Mouse (Mus musculus) stomach, postnatal 0 days (tissue): ENCODE results near the gene Gabrb3. TPM values are rescaled to one million over a fixed set of nuclear protein-coding genes. Genes with fewer than 3 reads are reported as not detected.
"Not testable (repeated sequence)": the region's sequence is repeated elsewhere in the genome, so short reads cannot be mapped to it uniquely, and the experiment has no call there.

Source experiments
- ATAC-seq: fragments of 200-750 bp; cut with Nextera tagmentation; 2 replicates; pipeline ENCODE4 v1.8.0; 2017; ENCODE audit not compliant: low FRiP score, low TSS enrichment
- DNase-seq: peaks from one replicate; pipeline ENCODE4 v3.0.0-alpha.2; 2016; ENCODE audit warnings: low spot score
- H3K27ac ChIP-seq: fragments of 300-500 bp; sonication (generic); replicated peaks from 2 replicates; pipeline ENCODE4 v1.5.1; 2014; ENCODE audit warnings: mild to moderate bottlenecking, control low read depth
- H3K27me3 ChIP-seq: fragments of 300-500 bp; sonication (generic); 2 replicates; pipeline ENCODE4 v1.6.1; 2014; ENCODE audit warnings: low read length; ENCODE audit not compliant: control insufficient read depth, insufficient read depth
- H3K36me3 ChIP-seq: fragments of 300-500 bp; sonication (generic); 2 replicates; pipeline ENCODE4 v1.6.1; 2014; ENCODE audit warnings: low read length, mixed read lengths; ENCODE audit not compliant: control insufficient read depth, insufficient read depth
- H3K4me1 ChIP-seq: fragments of 300-500 bp; sonication (generic); replicated peaks from 2 replicates; pipeline ENCODE4 v1.6.1; 2014; ENCODE audit warnings: antibody characterized with exemption; ENCODE audit not compliant: control insufficient read depth, insufficient read depth
- H3K4me2 ChIP-seq: fragments of 300-500 bp; sonication (generic); replicated peaks from 2 replicates; pipeline ENCODE4 v1.6.1; 2014; ENCODE audit warnings: low read depth, mild to moderate bottlenecking, control low read depth, moderate library complexity
- H3K4me3 ChIP-seq: fragments of 300-500 bp; sonication (generic); 2 replicates; pipeline ENCODE4 v1.5.1; 2014; ENCODE audit warnings: low read depth, low read length, control low read depth
- H3K9ac ChIP-seq: fragments of 300-500 bp; sonication (generic); 2 replicates; pipeline ENCODE4 v1.6.1; 2014; ENCODE audit warnings: mild to moderate bottlenecking, low read length, control low read depth, mixed read lengths
- H3K9me3 ChIP-seq: fragments of 300-500 bp; sonication (generic); 2 replicates; pipeline ENCODE4 v1.6.1; 2016; ENCODE audit warnings: low read length; ENCODE audit not compliant: control insufficient read depth
- CTCF ChIP-seq: IDR thresholded peaks from 2 replicates; pipeline ENCODE4 v1.5.1; 2016; ENCODE audit warnings: antibody characterized with exemption, low read depth, mild to moderate bottlenecking, moderate library complexity
- EP300 ChIP-seq: optimal IDR thresholded peaks from 2 replicates; pipeline ENCODE3; 2016; ENCODE audit warnings: antibody characterized with exemption
- WGBS: fragments of 180-500 bp; shearing (Covaris S2); extraction: QIAGEN DNeasy Blood & Tissue Kit; methylation state at CpG from one replicate; pipeline ENCODE4 v1.1.7; 2014; 5-methylcytosine and 5-hydroxymethylcytosine counted together
- polyA plus RNA-seq: library from polyadenylated mRNA; unstranded; fragments of >200 nt; fragmentation: Nextera tagmentation; extraction: Ambion mirVana; gene quantifications from 2 replicates; pipeline ENCODE4 v1.2.1, GENCODE M21; 2015

The Gabrb3 gene
- polyA plus RNA-seq, 1 experiment from 2014 or later: 0.80 TPM

GRCm38 (mm10) chr7:57746836-57747235 is 327.3 kb downstream of the Gabrb3 start:
- no peak overlapping the region for H3K9ac ChIP-seq
- ATAC-seq: no peak
- no peak for DNase-seq
- H3K9me3 ChIP-seq: no peaks in the 10 kb centered on the region
- TF ChIP-seq EP300 (no peak), CTCF (no peak)
- H3K27ac ChIP-seq: no peak overlapping the region
- H3K4me2 ChIP-seq: no peak overlapping the region
- 67% methylated on average over 2 of the region's 2 CpGs for WGBS
- no peaks in the 10 kb centered on the region for H3K4me1 ChIP-seq
- H3K36me3 ChIP-seq: no peaks in the 10 kb centered on the region
- no peak overlapping the region for H3K4me3 ChIP-seq
- H3K27me3 ChIP-seq: no peaks in the 10 kb centered on the region

GRCm38 (mm10) chr7:57760466-57760865 is 341.0 kb downstream of the Gabrb3 start:
- H3K9ac ChIP-seq: no peak overlapping the region
- no peak overlapping the region for H3K4me2 ChIP-seq
- 84% methylated on average over 5 of the region's 5 CpGs for WGBS
- H3K4me3 ChIP-seq: no peak overlapping the region
- no peak for TF ChIP-seq EP300
- no peak for TF ChIP-seq CTCF
- ATAC-seq (no peak), DNase-seq (no peak)
- H3K36me3 ChIP-seq: no peaks in the 10 kb centered on the region
- no peak overlapping the region for H3K27ac ChIP-seq
- H3K4me1 ChIP-seq: no peaks in the 10 kb centered on the region
- no peaks in the 10 kb centered on the region for H3K27me3 ChIP-seq
- no peaks in the 10 kb centered on the region for H3K9me3 ChIP-seq

GRCm38 (mm10) chr7:57778754-57779153 is 359.3 kb downstream of the Gabrb3 start:
- 59% methylated on average over 5 of the region's 5 CpGs for WGBS
- Histone ChIP-seq H3K4me2 (no peak overlapping the region), H3K36me3 (no peaks in the 10 kb centered on the region), H3K27me3 (no peaks in the 10 kb centered on the region), H3K27ac (no peak overlapping the region), H3K4me3 (no peak overlapping the region), H3K4me1 (no peaks in the 10 kb centered on the region), H3K9me3 (no peaks in the 10 kb centered on the region), H3K9ac (no peak overlapping the region)
- no peak for TF ChIP-seq EP300
- TF ChIP-seq CTCF: no peak
- ATAC-seq: no peak
- DNase-seq: no peak

GRCm38 (mm10) chr7:57786102-57786501 is 366.6 kb downstream of the Gabrb3 start:
- WGBS: 86% methylated on average over 2 of the region's 2 CpGs
- ATAC-seq, H3K9me3 ChIP-seq, H3K27me3 ChIP-seq, H3K9ac ChIP-seq, H3K27ac ChIP-seq, H3K36me3 ChIP-seq, DNase-seq, H3K4me3 ChIP-seq, H3K4me1 ChIP-seq, H3K4me2 ChIP-seq: not testable (repeated sequence)

- Histone ChIP-seq H3K27me3 (no peaks in the 10 kb centered on the region), H3K27ac (no peak overlapping the region), H3K9ac (no peak overlapping the region), H3K4me3 (no peak overlapping the region), H3K4me1 (no peaks in the 10 kb centered on the region), H3K4me2 (no peak overlapping the region), H3K9me3 (no peaks in the 10 kb centered on the region), H3K36me3 (no peaks in the 10 kb centered on the region)
- no peak for ATAC-seq
- WGBS: 42% methylated on average over 2 of the region's 2 CpGs
- no peak for DNase-seq
- TF ChIP-seq EP300 (no peak), CTCF (no peak)
Measured at GRCm38 (mm10) chr7:57787520-57787919, 368.0 kb downstream of the Gabrb3 start.

- Histone ChIP-seq H3K9me3 (no peaks in the 10 kb centered on the region), H3K27ac (no peak overlapping the region), H3K27me3 (no peaks in the 10 kb centered on the region), H3K4me3 (no peak overlapping the region), H3K4me2 (no peak overlapping the region), H3K4me1 (no peaks in the 10 kb centered on the region), H3K9ac (no peak overlapping the region), H3K36me3 (no peaks in the 10 kb centered on the region)
- WGBS: 81% methylated on average over 1 of the region's 1 CpGs
- ATAC-seq: no peak
- no peak for DNase-seq
- TF ChIP-seq EP300 (no peak), CTCF (no peak)
Measured at GRCm38 (mm10) chr7:57803266-57803665, 383.8 kb downstream of the Gabrb3 start.

- WGBS: 61% methylated on average over 1 of the region's 1 CpGs
- no peak overlapping the region for H3K27ac ChIP-seq
Measured at GRCm38 (mm10) chr7:57813716-57814115, 394.2 kb downstream of the Gabrb3 start.

More at GRCm38 (mm10) chr7:57813716-57814115, 394.2 kb downstream of the Gabrb3 start:
- Histone ChIP-seq H3K4me1 (no peaks in the 10 kb centered on the region), H3K9ac (no peak overlapping the region), H3K9me3 (no peaks in the 10 kb centered on the region), H3K36me3 (no peaks in the 10 kb centered on the region), H3K4me2 (no peak overlapping the region), H3K27me3 (no peaks in the 10 kb centered on the region), H3K4me3 (no peak overlapping the region)
- no peak for ATAC-seq
- TF ChIP-seq CTCF (no peak), EP300 (no peak)
- DNase-seq: no peak
